17 mouse cellular contexts compared by ENCODE assay signal in genomic region chr14:55157322-55158065, GRCm38 (mm10). TPM values are rescaled to one million over a fixed set of nuclear protein-coding genes. Genes with fewer than 3 reads are reported as not detected.
DNase-seq lines count a peak whose midpoint lies in the region; ATAC-seq and TF ChIP-seq lines count a peak whose summit lies in the region.
"Had no signal": no experiment of that assay in that cellular context is flagged by ENCODE, and none has a peak within 500 bp of the region (broad histone marks: within the 10 kb centered on the region; RNA-seq: fewer than 3 reads in every experiment).

No protein-coding gene starts in this region.

- H3ac ChIP-seq in C2C12 (ENCODE audit: control insufficient read depth, insufficient read length, low read depth), result no peak overlapping the region

- H3K9me3 ChIP-seq in heart, embryonic 16.5 days (replicated peaks; ENCODE audit: control insufficient read depth, low read length), result no peaks in the 10 kb centered on the region; the same call in 1 of the 2 replicates
- no peaks in the 10 kb centered on the region for H3K9me3 ChIP-seq in kidney, embryonic 16.5 days (ENCODE audit: low read length)
- H3K9me3 ChIP-seq in forebrain, embryonic 12.5 days, result no peaks in the 10 kb centered on the region
- H3K9me3 ChIP-seq: forebrain, embryonic 15.5 days; hindbrain, embryonic 15.5 days; liver, embryonic 12.5 days; lung, embryonic 15.5 days had no signal

- no peak for TF ChIP-seq CTCF in C2C12 (IDR thresholded peaks at IDR 0.05; ENCODE audit: control insufficient read depth, insufficient read depth, insufficient read length)

- WGBS in heart, embryonic 16.5 days, result 41% methylated on average over 12 of the region's 12 CpGs
- WGBS in kidney, embryonic 16.5 days, result 37% methylated on average over 12 of the region's 12 CpGs
- WGBS in forebrain, embryonic 12.5 days, result 80% methylated on average over 12 of the region's 12 CpGs

- H3K79me2 ChIP-seq in C2C12 (ENCODE audit: control insufficient read depth, insufficient read depth), result no peaks in the 10 kb centered on the region

- no peaks in the 10 kb centered on the region for H3K36me3 ChIP-seq in heart, embryonic 16.5 days (ENCODE audit: control insufficient read depth, insufficient read depth)
- no peaks in the 10 kb centered on the region for H3K36me3 ChIP-seq in C2C12 (ENCODE audit: control insufficient read depth, insufficient read depth)
- H3K36me3 ChIP-seq in kidney, embryonic 16.5 days (ENCODE audit: insufficient read depth, low read length), result no peaks in the 10 kb centered on the region
- no peaks in the 10 kb centered on the region for H3K36me3 ChIP-seq in forebrain, embryonic 12.5 days (replicated peaks)
- H3K36me3 ChIP-seq: forebrain, embryonic 15.5 days; hindbrain, embryonic 15.5 days; liver, embryonic 12.5 days; lung, embryonic 15.5 days had no signal

- intact Hi-C loops in heart, postnatal 25 days (cut with DNase I), result no loop called here

- peaks cover 5% of the 10 kb centered on the region for H3K4me1 ChIP-seq in heart, embryonic 16.5 days (ENCODE audit: control insufficient read depth, insufficient read depth, low read length)
- H3K4me1 ChIP-seq in kidney, embryonic 16.5 days (ENCODE audit: insufficient read depth, low read length), result peaks cover 10% of the 10 kb centered on the region
- peaks cover 10% of the 10 kb centered on the region for H3K4me1 ChIP-seq in forebrain, embryonic 12.5 days

- H3K27me3 ChIP-seq in heart, embryonic 16.5 days (ENCODE audit: control insufficient read depth, insufficient read depth, low read length), result no peaks in the 10 kb centered on the region
- H3K27me3 ChIP-seq in C2C12 (ENCODE audit: control insufficient read depth, insufficient read depth, insufficient read length), result no peaks in the 10 kb centered on the region
- no peaks in the 10 kb centered on the region for H3K27me3 ChIP-seq in kidney, embryonic 16.5 days (ENCODE audit: insufficient read depth, low read length)
- 0 out of 2 replicates have a peak, but pooled peaks cover 3% of the 10 kb centered on the region for H3K27me3 ChIP-seq in forebrain, embryonic 12.5 days
- H3K27me3 ChIP-seq: forebrain, embryonic 15.5 days; hindbrain, embryonic 15.5 days; lung, embryonic 15.5 days had no signal

- DNase-seq in heart, postnatal 25 days (ENCODE audit: low spot score), result no peak
- DNase-seq in brain, adult 2 months (ENCODE audit: low read depth, low spot score), result peak; percentile 75
- DNase-seq: cerebellum, postnatal 14 days; thymus, postnatal 25 days had no signal

- H3K79me3 ChIP-seq in C2C12 (ENCODE audit: low read depth), result no peaks in the 10 kb centered on the region

- no peak overlapping the region for H3K4me3 ChIP-seq in heart, embryonic 16.5 days (ENCODE audit: low read length)
- no peak overlapping the region for H3K4me3 ChIP-seq in C2C12 (ENCODE audit: insufficient read depth, poor library complexity, severe bottlenecking)
- H3K4me3 ChIP-seq in kidney, embryonic 16.5 days (ENCODE audit: low read length), result no peak overlapping the region
- no peak overlapping the region for H3K4me3 ChIP-seq in forebrain, embryonic 12.5 days (replicated peaks)
- H3K4me3 ChIP-seq: erythroblast, embryonic 14.5 days; forebrain, embryonic 15.5 days; hindbrain, embryonic 15.5 days; liver, embryonic 12.5 days; lung, embryonic 15.5 days had no signal

- H3K27ac ChIP-seq in heart, embryonic 16.5 days (ENCODE audit: low read length), result no peak overlapping the region
- no peak overlapping the region for H3K27ac ChIP-seq in kidney, embryonic 16.5 days (ENCODE audit: low read length)
- no peak overlapping the region for H3K27ac ChIP-seq in forebrain, embryonic 12.5 days
- H3K27ac ChIP-seq: forebrain, embryonic 15.5 days; hindbrain, embryonic 15.5 days; liver, embryonic 12.5 days; lung, embryonic 15.5 days had no signal

- no peak overlapping the region for H3K9ac ChIP-seq in heart, embryonic 16.5 days (ENCODE audit: low read length)
- no peak overlapping the region for H3K9ac ChIP-seq in kidney, embryonic 16.5 days (replicated peaks; ENCODE audit: low read length)
- no peak overlapping the region for H3K9ac ChIP-seq in forebrain, embryonic 12.5 days
- H3K9ac ChIP-seq: forebrain, embryonic 15.5 days; hindbrain, embryonic 15.5 days; liver, embryonic 12.5 days; lung, embryonic 15.5 days had no signal

- ATAC-seq in heart, embryonic 16.5 days (replicated peaks; ENCODE audit: extremely low read depth, insufficient read depth, low FRiP score), result no peak
- ATAC-seq in kidney, embryonic 16.5 days (ENCODE audit: low FRiP score, low TSS enrichment), result peak; percentile 41; the same call in 1 of the 2 replicates
- no peak for ATAC-seq in cerebellum, adult (ENCODE audit: insufficient number of reproducible peaks, low FRiP score, low TSS enrichment)
- no peak for ATAC-seq in forebrain, embryonic 12.5 days (ENCODE audit: low FRiP score)
- no peak for ATAC-seq in activated CD4-positive, CD25-positive, alpha-beta regulatory T cell, adult 4 months
- ATAC-seq: forebrain, embryonic 15.5 days; liver, embryonic 12.5 days; midbrain, embryonic 16.5 days had no signal

- H3K4me2 ChIP-seq in heart, embryonic 16.5 days (ENCODE audit: low read depth, low read length), result peak overlapping the region; percentile 1; the same call in 1 of the 2 replicates
- H3K4me2 ChIP-seq in kidney, embryonic 16.5 days (replicated peaks; ENCODE audit: low read depth, low read length), result no peak overlapping the region; the same call in 1 of the 2 replicates
- H3K4me2 ChIP-seq in forebrain, embryonic 12.5 days, result no peak overlapping the region
- H3K4me2 ChIP-seq: forebrain, embryonic 15.5 days; hindbrain, embryonic 15.5 days; liver, embryonic 12.5 days; lung, embryonic 15.5 days had no signal

TF ChIP-seq in C2C12, 6 proteins besides CTCF, POLR2A, EP300 and RAD21:
- TF ChIP-seq FOSL1 (IDR thresholded peaks at IDR 0.05; ENCODE audit: insufficient read depth, low read length, poor library complexity, severe bottlenecking) (no peak), USF1 (IDR thresholded peaks at IDR 0.05; ENCODE audit: low read depth) (peak; percentile 1), MYOD1 (IDR thresholded peaks at IDR 0.05; ENCODE audit: control insufficient read depth, insufficient read length, low read depth) (peak; percentile 54)

RNA-seq across cellular contexts. Expression of gene Jph4, which starts 40.8 kb away (rescaled TPM):
- 0.09 and 0.25 TPM in 2 replicates for polyA plus RNA-seq in heart, embryonic 16.5 days (2015; fragmentation: Nextera tagmentation; extraction: Ambion mirVana)
- total RNA-seq in heart, postnatal 25 days (2021), result not detected
- not detected for polyA plus RNA-seq in C2C12 (2012; fragmentation: generic; extraction: Trizol)
- 0.45 and 0.51 TPM in 2 replicates for polyA plus RNA-seq in kidney, embryonic 16.5 days (2015; fragmentation: Nextera tagmentation; extraction: Ambion mirVana)
- 9.0 and 9.4 TPM in 2 replicates for polyA plus RNA-seq in forebrain, embryonic 12.5 days (2016; fragmentation: Nextera tagmentation; extraction: Ambion mirVana)
- not detected for polyA plus RNA-seq in activated CD4-positive, CD25-positive, alpha-beta regulatory T cell, adult 4 months (2017; shearing (Covaris generic))
- total RNA-seq: megakaryocyte, adult 5-6 weeks had no signal
- polyA plus RNA-seq: erythroblast, embryonic 14.5 days had no signal

RNA-seq across cellular contexts. Expression of gene Ap1g2, which starts 51.1 kb away (rescaled TPM):
- polyA plus RNA-seq in heart, embryonic 16.5 days (2015; fragmentation: Nextera tagmentation; extraction: Ambion mirVana), result 10.4 and 14.2 TPM in 2 replicates
- 1 to 10 TPM; 4.4 to 4.6 TPM for total RNA-seq in heart, postnatal 25 days (2021)
- 3.9 TPM for polyA plus RNA-seq in C2C12 (2012; fragmentation: generic; extraction: Trizol)
- polyA plus RNA-seq in kidney, embryonic 16.5 days (2015; fragmentation: Nextera tagmentation; extraction: Ambion mirVana), result 23.2 and 23.3 TPM in 2 replicates
- polyA plus RNA-seq in forebrain, embryonic 12.5 days (2016; fragmentation: Nextera tagmentation; extraction: Ambion mirVana), result 10.2 and 11.4 TPM in 2 replicates
- 100 to 1,000 TPM in 1 of 2 experiments, 10 to 100 TPM in 1; 99.1 to 102 TPM for polyA plus RNA-seq in activated CD4-positive, CD25-positive, alpha-beta regulatory T cell, adult 4 months (2017; shearing (Covaris generic))
